Mouse (Mus musculus) bone marrow macrophage, adult 2 months (primary cell): ENCODE data around the gene Flt3.

Source experiments
- CTCF ChIP-seq: IDR thresholded peaks from 2 replicates; pipeline ENCODE4 v1.5.1; 2012; ENCODE audit warnings: low read depth, mild to moderate bottlenecking, low read length, moderate library complexity
- POLR2A ChIP-seq: IDR thresholded peaks from 2 replicates; pipeline ENCODE4 v1.6.1; 2012; ENCODE audit warnings: mild to moderate bottlenecking, low read depth, low read length, borderline replicate concordance

- TF ChIP-seq CTCF (no peak), POLR2A (peak; percentile 61; the same call in 1 of the 2 replicates)
Observed at GRCm38 (mm10) chr5:147429535-147430305, 29.4 kb upstream of the Flt3 start, which contains the start of gene Pan3.
